Mouse (Mus musculus) intestine, postnatal 0 days (tissue): ENCODE measurements around the gene Tcta. TPM values are rescaled to one million over a fixed set of nuclear protein-coding genes. Genes with fewer than 3 reads are reported as not detected.

Experiments used
- ATAC-seq: fragments of 200-750 bp; cut with Nextera tagmentation; 2 replicates; pipeline ENCODE4 v1.8.0; 2017; ENCODE audit warnings: mild to moderate bottlenecking, moderate TSS enrichment, moderate library complexity
- H3K27ac ChIP-seq: fragments of 300-500 bp; sonication (generic); 2 replicates; pipeline ENCODE4 v1.5.1; 2014; ENCODE audit warnings: mild to moderate bottlenecking, low read depth, low read length, moderate library complexity
- H3K27me3 ChIP-seq: fragments of 300-500 bp; sonication (generic); replicated peaks from 2 replicates; pipeline ENCODE4 v1.6.1; 2014; ENCODE audit warnings: low read length, mixed read lengths; ENCODE audit not compliant: control insufficient read depth, insufficient read depth
- H3K36me3 ChIP-seq: fragments of 300-500 bp; sonication (generic); 2 replicates; pipeline ENCODE4 v1.6.1; 2014; ENCODE audit warnings: mild to moderate bottlenecking, moderate library complexity; ENCODE audit not compliant: control insufficient read depth, insufficient read depth
- H3K4me1 ChIP-seq: fragments of 300-500 bp; sonication (generic); replicated peaks from 2 replicates; pipeline ENCODE4 v1.6.1; 2014; ENCODE audit warnings: antibody characterized with exemption, low read length, mixed read lengths; ENCODE audit not compliant: control insufficient read depth, insufficient read depth
- H3K4me2 ChIP-seq: fragments of 300-500 bp; sonication (generic); replicated peaks from 2 replicates; pipeline ENCODE4 v1.6.1; 2014; ENCODE audit warnings: low read depth, mild to moderate bottlenecking, moderate library complexity
- H3K4me3 ChIP-seq: fragments of 300-500 bp; sonication (generic); 2 replicates; pipeline ENCODE4 v1.5.1; 2014; ENCODE audit warnings: low read depth, low read length
- H3K9ac ChIP-seq: fragments of 300-500 bp; sonication (generic); 2 replicates; pipeline ENCODE4 v1.6.1; 2014; ENCODE audit warnings: mild to moderate bottlenecking, low read depth, low read length
- H3K9me3 ChIP-seq: fragments of 300-500 bp; sonication (generic); 2 replicates; pipeline ENCODE4 v1.6.1; 2016; ENCODE audit warnings: mixed run types; ENCODE audit not compliant: control insufficient read depth
- CTCF ChIP-seq: sonication (generic); IDR thresholded peaks from 2 replicates; pipeline ENCODE4 v1.5.1; 2016; ENCODE audit warnings: low read depth, mild to moderate bottlenecking, control low read depth, antibody characterized with exemption, moderate library complexity
- WGBS: fragments of 180-500 bp; shearing (Covaris S2); extraction: QIAGEN DNeasy Blood & Tissue Kit; methylation state at CpG from one replicate; pipeline ENCODE4 v1.1.7; 2014; 5-methylcytosine and 5-hydroxymethylcytosine counted together
- polyA plus RNA-seq: library from polyadenylated mRNA; unstranded; fragments of >200 nt; fragmentation: Nextera tagmentation; extraction: Ambion mirVana; gene quantifications from 2 replicates; pipeline ENCODE4 v1.2.1, GENCODE M21; 2015

Tcta gene
- polyA plus RNA-seq, 1 experiment from 2014 or later = 50.4 TPM

GRCm38 (mm10) chr9:108343835-108344234 is 37.9 kb upstream of the Tcta start:
- H3K9me3 ChIP-seq = no peaks in the 10 kb centered on the region
- 80% methylated on average over 1 of the region's 1 CpGs for WGBS
- H3K4me3 ChIP-seq = no peak overlapping the region
- TF ChIP-seq CTCF = no peak
- H3K36me3 ChIP-seq = peaks cover 3% of the 10 kb centered on the region; the same call in 1 of the 2 replicates
- H3K27ac ChIP-seq = peak overlapping the region; percentile 96; the same call in 1 of the 2 replicates
- no peaks in the 10 kb centered on the region for H3K27me3 ChIP-seq
- ATAC-seq = no peak
- H3K9ac ChIP-seq = no peak overlapping the region
- peaks cover 15% of the 10 kb centered on the region for H3K4me1 ChIP-seq
- no peak overlapping the region for H3K4me2 ChIP-seq

GRCm38 (mm10) chr9:108343331-108343730 is 37.4 kb upstream of the Tcta start:
- Histone ChIP-seq H3K4me3 (no peak overlapping the region), H3K27me3 (no peaks in the 10 kb centered on the region), H3K4me2 (no peak overlapping the region), H3K9ac (no peak overlapping the region), H3K4me1 (peaks cover 15% of the 10 kb centered on the region), H3K27ac (peak overlapping the region; percentile 96; the same call in 1 of the 2 replicates), H3K9me3 (no peaks in the 10 kb centered on the region), H3K36me3 (peaks cover 3% of the 10 kb centered on the region; the same call in 1 of the 2 replicates)
- WGBS = 36% methylated on average over 3 of the region's 3 CpGs
- 0 out of 2 replicates have a peak, but pooled peaks have one; percentile 1 for ATAC-seq
- no peak for TF ChIP-seq CTCF

- WGBS = 5% methylated on average over 5 of the region's 5 CpGs
- no peak for ATAC-seq
- peaks cover 3% of the 10 kb centered on the region; the same call in 1 of the 2 replicates for H3K36me3 ChIP-seq
- no peaks in the 10 kb centered on the region for H3K27me3 ChIP-seq
- peak overlapping the region; percentile 80 for H3K4me2 ChIP-seq
- no peaks in the 10 kb centered on the region for H3K9me3 ChIP-seq
- peak; percentile 27; the same call in 1 of the 2 replicates for TF ChIP-seq CTCF
- no peak overlapping the region for H3K9ac ChIP-seq
- H3K27ac ChIP-seq = peak overlapping the region; percentile 96
- H3K4me1 ChIP-seq = peaks cover 15% of the 10 kb centered on the region
- H3K4me3 ChIP-seq = no peak overlapping the region
These were observed 36.4 kb upstream of the Tcta start for GRCm38 (mm10) chr9:108342301-108342831.

- ATAC-seq = no peak
- Histone ChIP-seq H3K9ac (no peak overlapping the region; the same call in 1 of the 2 replicates), H3K27me3 (no peaks in the 10 kb centered on the region), H3K4me1 (peaks cover 15% of the 10 kb centered on the region), H3K4me3 (no peak overlapping the region), H3K4me2 (peak overlapping the region; percentile 80; the same call in 1 of the 2 replicates), H3K27ac (peak overlapping the region; percentile 96), H3K36me3 (peaks cover 3% of the 10 kb centered on the region; the same call in 1 of the 2 replicates), H3K9me3 (no peaks in the 10 kb centered on the region)
- TF ChIP-seq CTCF = no peak
These were observed 35.8 kb upstream of the Tcta start for GRCm38 (mm10) chr9:108341801-108342200.

- Histone ChIP-seq H3K4me1 (peaks cover 15% of the 10 kb centered on the region), H3K4me2 (peak overlapping the region; percentile 80), H3K27ac (peak overlapping the region; percentile 96), H3K4me3 (peak overlapping the region; percentile 69; the same call in 1 of the 2 replicates), H3K9me3 (no peaks in the 10 kb centered on the region), H3K9ac (no peak overlapping the region), H3K36me3 (peaks cover 3% of the 10 kb centered on the region; the same call in 1 of the 2 replicates), H3K27me3 (no peaks in the 10 kb centered on the region)
- ATAC-seq = no peak
- no peak for TF ChIP-seq CTCF
- WGBS = 62% methylated on average over 5 of the region's 5 CpGs
These were observed 35.1 kb upstream of the Tcta start for GRCm38 (mm10) chr9:108341139-108341475.

DNA sequence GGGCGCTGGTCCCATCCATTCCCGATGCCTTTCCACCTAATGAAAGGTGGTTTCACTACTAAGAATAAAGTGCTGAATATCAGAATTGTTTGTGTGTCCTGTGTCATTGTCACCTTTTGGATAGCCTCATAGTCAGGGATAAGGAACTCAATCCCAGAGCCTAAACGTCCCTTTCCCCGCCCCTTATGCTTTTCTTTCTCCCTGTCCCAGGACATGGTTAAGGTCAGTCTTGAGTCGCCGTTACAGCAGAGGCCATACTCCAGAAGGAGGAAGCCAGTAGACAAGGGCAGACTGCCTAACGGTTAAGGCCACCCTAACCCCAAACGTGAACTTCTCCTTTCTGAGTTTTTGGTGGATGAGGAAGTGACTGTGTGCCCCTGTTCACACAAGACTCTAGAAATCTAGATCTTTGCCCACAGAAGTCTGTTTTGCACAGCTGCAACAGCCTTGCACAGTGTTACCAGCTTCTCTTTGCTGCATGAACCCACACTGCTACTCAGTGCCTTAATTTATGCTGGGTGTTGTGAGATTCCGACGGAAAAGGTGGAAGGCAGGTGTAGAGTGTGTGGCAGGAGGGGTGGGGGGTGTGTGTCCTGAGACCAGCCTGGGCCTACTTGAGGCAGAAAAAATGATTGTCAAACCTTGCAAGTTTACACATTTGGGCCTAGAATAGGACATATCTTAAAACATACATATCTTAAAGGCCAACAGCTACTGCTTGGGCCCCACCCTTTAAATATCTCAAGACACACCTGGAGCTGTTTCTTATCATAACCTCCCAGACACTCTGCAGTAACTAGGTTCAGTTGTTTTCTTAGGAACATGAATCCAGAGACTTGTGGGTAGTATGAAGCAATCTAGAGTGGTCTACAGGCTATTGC is 34.5 kb upstream of the Tcta start:
- peak overlapping the region; percentile 79 for H3K9ac ChIP-seq
- H3K4me3 ChIP-seq = peak overlapping the region; percentile 69
- peaks cover 6% of the 10 kb centered on the region; the same call in 1 of the 2 replicates for H3K36me3 ChIP-seq
- peak; percentile 15; the same call in 1 of the 2 replicates for ATAC-seq
- TF ChIP-seq CTCF = no peak
- peak overlapping the region; percentile 96 for H3K27ac ChIP-seq
- H3K27me3 ChIP-seq = no peaks in the 10 kb centered on the region
- H3K4me1 ChIP-seq = peaks cover 15% of the 10 kb centered on the region
- WGBS = 32% methylated on average over 10 of the region's 10 CpGs
- no peaks in the 10 kb centered on the region for H3K9me3 ChIP-seq
- H3K4me2 ChIP-seq = peak overlapping the region; percentile 80
